Mouse (Mus musculus): ENCODE measurements at regions not wholly inside any gene's neighbourhood (a gene's known extent, or its start where the extent isn't known, plus 50 kb on each side); places are given as distances from the start of the nearest gene placed in this dataset.

GRCm38 (mm10) chrX:144234457-144234856 is 81.0 kb downstream of the A730046J19Rik start:
- in situ Hi-C loops (cut with MboI; ENCODE audit: low pct_unique_long_range_greater_than_20kb in 1 of 2, low sequenced_read_pairs in 2 of 2, unreplicated experiment in 1 of 2), result loop anchor here in 1 of 2 experiments (10.0 to 25.0 kb wide), 2 partner anchors 150 to 497 kb away; no protein-coding TSS in a partner anchor

DNA sequence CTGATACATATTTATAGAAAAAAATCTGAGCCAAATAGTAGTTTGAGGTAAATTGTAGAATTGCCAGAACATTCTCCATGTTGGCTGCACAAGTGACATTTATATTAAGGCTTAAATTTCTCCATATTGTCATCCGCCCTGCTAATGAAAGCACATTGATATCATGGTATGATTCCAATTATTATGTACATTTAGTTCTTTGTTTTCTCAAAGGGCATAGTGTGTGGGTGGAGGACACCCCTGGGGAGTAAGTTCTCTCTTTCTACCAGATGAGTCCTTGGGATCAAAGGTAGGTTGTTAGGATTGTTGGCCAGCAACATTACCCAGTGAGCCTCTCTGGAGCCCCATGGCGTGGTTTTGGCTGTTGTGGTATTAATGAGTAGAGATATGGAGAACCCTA is 51.7 kb upstream of the Alg13 start:
- in situ Hi-C loops (cut with MboI; ENCODE audit: low pct_unique_long_range_greater_than_20kb in 1 of 2, low sequenced_read_pairs in 2 of 2, unreplicated experiment in 1 of 2), result no loop called here
